Mouse (Mus musculus) hindbrain, embryonic 10.5 days (tissue): ENCODE results near the gene Tpst2. TPM values are rescaled to one million over a fixed set of nuclear protein-coding genes. Genes with fewer than 3 reads are reported as not detected.

Experiments
- DNase-seq: peaks from one replicate; pipeline ENCODE4 v3.0.0-alpha.2; 2017; ENCODE audit warnings: low spot score
- H3K27ac ChIP-seq: fragments of 300-500 bp; sonication (generic); 2 replicates; pipeline ENCODE4 v1.5.1; 2016; ENCODE audit warnings: mild to moderate bottlenecking, moderate library complexity
- H3K27me3 ChIP-seq: fragments of 300-500 bp; sonication (generic); 2 replicates; pipeline ENCODE4 v1.6.1; 2016; ENCODE audit warnings: mild to moderate bottlenecking; ENCODE audit not compliant: poor library complexity, insufficient read depth, severe bottlenecking
- H3K36me3 ChIP-seq: fragments of 300-500 bp; sonication (generic); 2 replicates; pipeline ENCODE4 v1.6.1; 2016; ENCODE audit warnings: mild to moderate bottlenecking, moderate library complexity
- H3K4me1 ChIP-seq: fragments of 300-500 bp; sonication (generic); replicated peaks from 2 replicates; pipeline ENCODE4 v1.6.1; 2016; ENCODE audit warnings: mild to moderate bottlenecking
- H3K4me3 ChIP-seq: fragments of 300-500 bp; sonication (generic); 2 replicates; pipeline ENCODE4 v1.5.1; 2016; ENCODE audit warnings: mild to moderate bottlenecking, moderate library complexity
- H3K9me3 ChIP-seq: fragments of 300-500 bp; sonication (generic); 2 replicates; pipeline ENCODE4 v1.6.1; 2016; ENCODE audit warnings: mild to moderate bottlenecking, moderate library complexity
- WGBS: fragments of 180-500 bp; shearing (Covaris S2); methylation state at CpG from one replicate; pipeline ENCODE4 v1.1.7; 2016; 5-methylcytosine and 5-hydroxymethylcytosine counted together
- polyA plus RNA-seq: library from polyadenylated mRNA; unstranded; fragments of >200 nt; fragmentation: Nextera tagmentation; extraction: Ambion mirVana; gene quantifications from 2 replicates; pipeline ENCODE4 v1.2.1, GENCODE M21; 2016

The Tpst2 gene
- polyA plus RNA-seq, 1 experiment from 2014 or later = 37.2 TPM

DNA sequence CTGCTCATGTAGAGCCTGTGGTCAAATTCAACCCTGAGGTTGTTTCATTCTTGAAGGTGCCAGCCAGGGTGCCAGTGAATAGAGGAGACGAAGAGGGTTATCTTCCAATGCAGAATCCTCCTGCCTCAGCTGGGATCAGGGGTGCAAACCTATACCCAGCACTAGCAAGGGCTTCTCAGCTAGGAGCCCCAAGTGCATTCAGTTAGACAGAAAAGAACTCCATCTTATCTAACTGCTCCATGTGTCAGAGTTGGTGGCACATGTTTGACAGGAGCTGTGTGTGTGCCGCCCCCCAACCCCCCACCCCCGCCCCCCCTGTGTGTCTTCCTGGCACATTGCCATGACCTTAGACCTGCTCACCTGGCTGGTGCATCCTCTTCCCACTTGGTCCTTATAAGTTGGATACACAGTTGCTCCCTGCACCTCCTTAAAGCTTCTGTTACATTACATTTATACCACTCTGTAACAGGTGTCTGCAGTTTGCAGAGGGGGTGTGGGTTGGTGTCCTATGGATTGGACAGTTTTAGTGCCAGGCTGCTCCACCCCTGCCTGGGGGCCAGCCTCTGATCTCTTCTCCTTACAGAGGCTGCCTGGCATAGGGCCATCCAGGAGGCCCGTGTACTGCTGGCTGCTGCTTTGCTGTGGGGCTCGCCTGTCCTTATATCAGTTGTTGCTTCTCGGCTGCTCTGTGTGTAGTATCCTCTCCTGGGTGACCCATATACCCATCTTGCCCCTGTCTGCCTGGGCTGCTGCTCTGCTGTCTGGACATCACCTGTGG lies 20.1 kb downstream of the Tpst2 start:
- Histone ChIP-seq H3K4me3 (no peak overlapping the region), H3K27me3 (no peaks in the 10 kb centered on the region), H3K9me3 (no peaks in the 10 kb centered on the region), H3K4me1 (peaks cover 68% of the 10 kb centered on the region), H3K36me3 (no peaks in the 10 kb centered on the region), H3K27ac (peak overlapping the region; percentile 35; the same call in 1 of the 2 replicates)
- no peak for DNase-seq
- WGBS = 80% methylated on average over 6 of the region's 6 CpGs

DNA sequence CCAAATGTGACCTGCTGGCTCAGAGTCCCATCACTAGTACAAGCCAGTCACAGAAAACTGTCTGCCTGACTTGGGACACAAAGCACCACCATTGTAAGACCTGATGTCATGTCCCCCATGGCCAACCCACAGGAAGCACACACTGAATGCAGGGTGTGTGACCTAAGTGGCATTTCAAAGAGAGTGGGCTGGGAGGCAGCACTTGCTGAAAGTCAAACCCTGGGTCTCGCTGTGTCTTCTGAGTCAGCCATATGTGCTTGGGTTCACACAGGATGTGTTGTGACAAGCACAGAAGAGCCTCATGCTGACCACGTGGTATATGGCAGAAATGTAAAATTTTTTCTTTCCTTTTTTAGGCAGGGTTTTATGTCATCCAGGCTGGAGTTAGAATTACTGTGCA lies 20.8 kb downstream of the Tpst2 start:
- Histone ChIP-seq H3K36me3 (no peaks in the 10 kb centered on the region), H3K4me3 (no peak overlapping the region), H3K9me3 (no peaks in the 10 kb centered on the region), H3K27me3 (no peaks in the 10 kb centered on the region), H3K27ac (peak overlapping the region; percentile 17; the same call in 1 of the 2 replicates), H3K4me1 (peaks cover 61% of the 10 kb centered on the region)
- DNase-seq = no peak
- 76% methylated on average over 2 of the region's 2 CpGs for WGBS

DNA sequence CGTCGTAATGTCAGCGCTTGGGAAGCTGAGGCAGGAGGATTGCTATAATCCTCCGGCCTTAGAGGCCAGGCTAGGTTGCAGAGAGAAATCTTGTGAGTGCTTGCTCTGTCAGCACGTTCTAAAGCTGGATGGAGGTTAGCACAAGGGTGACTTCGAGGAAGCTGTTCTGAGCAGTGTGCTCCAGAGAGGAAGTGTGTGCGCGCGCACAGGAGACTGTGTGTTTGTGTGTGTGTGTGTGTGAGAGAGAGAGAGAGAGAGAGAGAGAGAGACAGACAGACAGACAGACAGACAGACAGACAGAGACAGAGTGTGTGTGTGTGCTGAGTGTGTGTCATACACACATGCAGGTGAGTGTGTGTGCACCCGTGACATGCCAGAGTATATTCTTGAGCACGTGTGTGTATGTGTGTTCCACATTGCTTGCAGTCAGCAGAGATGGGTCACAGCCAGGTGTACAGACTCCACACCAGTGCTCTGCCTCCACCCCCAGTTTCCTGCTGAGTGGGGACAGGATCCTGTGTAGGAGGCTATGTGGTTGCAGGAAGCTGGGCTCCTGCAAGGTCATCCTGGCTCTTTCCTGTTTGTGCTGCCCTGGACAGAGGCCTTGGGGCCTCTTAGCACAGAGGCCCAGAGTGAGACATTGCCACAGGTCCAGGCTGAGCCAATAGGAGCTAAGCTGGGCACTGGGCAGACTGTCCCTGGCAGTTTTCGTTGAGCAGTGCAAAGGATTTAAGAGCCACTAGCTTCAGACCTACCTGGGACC lies 21.9 kb downstream of the Tpst2 start:
- H3K36me3 ChIP-seq = no peaks in the 10 kb centered on the region
- H3K27me3 ChIP-seq = no peaks in the 10 kb centered on the region
- H3K4me1 ChIP-seq = peaks cover 51% of the 10 kb centered on the region
- H3K27ac ChIP-seq = 0 out of 2 replicates have a peak overlapping the region, but pooled peaks have one; percentile 29
- 86% methylated on average over 12 of the region's 12 CpGs for WGBS
- DNase-seq = no peak
- no peaks in the 10 kb centered on the region for H3K9me3 ChIP-seq
- H3K4me3 ChIP-seq = no peak overlapping the region

DNA sequence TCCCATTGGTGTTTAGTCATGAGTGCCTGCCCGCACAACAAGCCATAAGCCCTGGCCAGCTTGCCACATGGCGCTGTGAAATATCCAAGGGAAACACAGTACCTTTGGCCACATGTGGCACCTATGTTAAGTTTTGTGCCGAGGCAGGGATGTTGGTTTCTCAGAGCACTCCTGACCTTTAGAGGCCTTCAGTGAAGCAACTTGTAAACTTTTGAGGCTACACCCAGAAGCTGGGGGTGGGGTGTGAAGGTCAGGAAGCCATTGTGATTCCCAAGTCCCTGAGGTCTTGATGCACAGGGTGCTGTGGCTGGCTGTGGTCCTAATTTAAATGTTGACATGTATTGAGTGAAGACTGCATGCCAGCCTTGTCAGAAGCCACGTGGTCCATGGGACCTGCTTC lies 22.9 kb downstream of the Tpst2 start:
- Histone ChIP-seq H3K4me3 (no peak overlapping the region), H3K27ac (no peak overlapping the region; the same call in 1 of the 2 replicates), H3K4me1 (peaks cover 44% of the 10 kb centered on the region), H3K27me3 (no peaks in the 10 kb centered on the region), H3K36me3 (no peaks in the 10 kb centered on the region), H3K9me3 (no peaks in the 10 kb centered on the region)
- no peak for DNase-seq
- 90% methylated on average over 4 of the region's 4 CpGs for WGBS

DNA sequence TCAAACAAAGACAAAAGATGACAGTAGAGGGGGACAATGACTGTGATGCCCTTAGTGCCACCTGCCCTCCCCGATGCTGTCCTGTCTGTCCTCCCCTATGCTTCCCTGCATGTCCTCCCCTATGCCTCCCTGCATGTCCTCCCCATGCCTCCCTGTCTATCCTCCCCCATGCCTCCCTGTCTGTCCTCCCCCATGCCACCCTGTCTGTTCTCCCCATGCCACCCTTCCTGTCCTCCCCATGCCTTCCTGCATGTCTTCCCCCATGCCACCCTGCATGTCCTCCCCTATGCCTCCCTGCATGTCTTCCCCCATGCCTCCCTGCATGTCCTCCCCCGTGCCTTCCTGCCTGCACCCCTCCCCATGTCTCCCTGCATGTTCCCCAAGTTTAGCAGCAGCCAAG lies 23.6 kb downstream of the Tpst2 start:
- H3K4me3 ChIP-seq = no peak overlapping the region
- no peaks in the 10 kb centered on the region for H3K9me3 ChIP-seq
- peaks cover 37% of the 10 kb centered on the region for H3K4me1 ChIP-seq
- H3K27ac ChIP-seq = peak overlapping the region; percentile 29; the same call in 1 of the 2 replicates
- 83% methylated on average over 2 of the region's 2 CpGs for WGBS
- H3K36me3 ChIP-seq = no peaks in the 10 kb centered on the region
- DNase-seq = no peak
- no peaks in the 10 kb centered on the region for H3K27me3 ChIP-seq

DNA sequence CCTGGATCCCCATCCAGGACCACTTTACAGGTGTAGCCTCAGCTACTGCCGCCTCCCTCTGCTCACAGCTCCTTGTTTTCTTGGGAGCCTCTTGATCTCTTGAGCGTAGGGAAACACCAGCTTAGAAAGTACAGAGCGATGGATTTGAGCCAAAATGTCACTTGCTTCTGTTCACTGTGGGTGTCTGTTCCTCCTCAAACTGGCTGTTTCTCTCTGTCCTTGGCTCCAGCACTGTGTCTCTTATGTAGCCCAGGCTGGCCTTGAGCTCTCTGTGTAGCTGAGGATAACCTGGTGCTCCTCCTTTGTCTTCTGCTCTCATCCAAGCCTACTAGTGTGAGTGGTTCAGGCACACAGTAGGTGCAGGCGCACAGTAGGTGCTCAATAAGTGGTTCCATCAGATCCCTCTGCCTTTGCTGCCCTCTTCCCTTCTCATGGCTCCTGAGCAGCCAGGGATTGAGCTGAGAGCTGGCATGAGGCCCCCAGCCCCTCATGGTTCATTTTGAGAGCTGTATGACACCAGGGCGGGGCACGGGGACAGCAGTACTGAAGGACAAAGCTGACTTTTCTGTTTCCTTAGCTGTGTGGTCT lies 24.3 kb downstream of the Tpst2 start:
- Histone ChIP-seq H3K27ac (no peak overlapping the region), H3K4me3 (no peak overlapping the region), H3K9me3 (no peaks in the 10 kb centered on the region), H3K27me3 (no peaks in the 10 kb centered on the region), H3K4me1 (peaks cover 32% of the 10 kb centered on the region), H3K36me3 (peaks cover under 1% of the 10 kb centered on the region; the same call in 1 of the 2 replicates)
- DNase-seq = no peak
- 92% methylated on average over 6 of the region's 6 CpGs for WGBS

DNA sequence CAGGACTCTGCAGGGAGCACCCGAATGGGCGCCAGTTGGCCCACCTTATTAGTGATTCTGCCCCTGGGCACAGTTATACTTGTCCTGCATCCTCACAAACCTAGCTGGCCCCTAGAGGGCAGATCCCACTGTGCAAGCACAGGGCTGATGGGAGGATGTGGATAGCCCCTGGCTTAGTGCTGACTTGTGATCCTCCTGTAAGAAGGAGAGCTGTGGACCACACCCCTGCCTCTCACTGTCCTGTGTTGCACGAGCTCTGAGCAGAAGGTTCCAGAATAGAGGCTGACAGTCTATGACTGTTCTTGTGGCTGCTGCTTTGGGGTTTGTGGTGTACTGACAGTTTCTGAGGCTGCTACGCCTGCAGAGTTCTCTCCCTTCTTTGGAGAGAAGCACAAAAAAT lies 25.2 kb downstream of the Tpst2 start:
- Histone ChIP-seq H3K9me3 (no peaks in the 10 kb centered on the region), H3K4me3 (no peak overlapping the region), H3K27ac (no peak overlapping the region), H3K27me3 (no peaks in the 10 kb centered on the region), H3K4me1 (peaks cover 25% of the 10 kb centered on the region), H3K36me3 (peaks cover 10% of the 10 kb centered on the region; the same call in 1 of the 2 replicates)
- DNase-seq = no peak
- 84% methylated on average over 4 of the region's 4 CpGs for WGBS

DNA sequence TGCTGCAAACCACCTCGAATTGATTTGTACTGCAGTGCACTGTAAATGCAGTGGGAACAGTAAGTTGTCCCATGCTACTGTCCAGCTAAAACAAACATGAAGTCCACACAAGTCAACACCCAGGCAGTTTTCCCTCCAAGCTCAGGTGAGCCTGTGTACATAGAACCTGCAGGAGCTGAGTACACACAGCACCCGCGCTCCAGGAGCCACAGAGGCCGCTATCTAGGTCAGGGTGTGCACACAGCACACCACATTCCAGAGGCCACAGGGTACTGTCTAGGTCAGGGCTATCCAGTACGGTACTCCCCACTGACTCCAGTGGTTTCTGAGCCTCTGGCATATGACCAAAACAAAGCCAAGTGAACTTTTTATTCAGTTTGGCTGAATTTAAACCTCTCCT lies 25.8 kb downstream of the Tpst2 start:
- WGBS = 92% methylated on average over 5 of the region's 5 CpGs
- DNase-seq = no peak
- H3K4me3 ChIP-seq = no peak overlapping the region
- no peaks in the 10 kb centered on the region for H3K9me3 ChIP-seq
- peaks cover 19% of the 10 kb centered on the region; the same call in 1 of the 2 replicates for H3K4me1 ChIP-seq
- peaks cover 15% of the 10 kb centered on the region for H3K36me3 ChIP-seq
- H3K27ac ChIP-seq = no peak overlapping the region
- H3K27me3 ChIP-seq = no peaks in the 10 kb centered on the region

DNA sequence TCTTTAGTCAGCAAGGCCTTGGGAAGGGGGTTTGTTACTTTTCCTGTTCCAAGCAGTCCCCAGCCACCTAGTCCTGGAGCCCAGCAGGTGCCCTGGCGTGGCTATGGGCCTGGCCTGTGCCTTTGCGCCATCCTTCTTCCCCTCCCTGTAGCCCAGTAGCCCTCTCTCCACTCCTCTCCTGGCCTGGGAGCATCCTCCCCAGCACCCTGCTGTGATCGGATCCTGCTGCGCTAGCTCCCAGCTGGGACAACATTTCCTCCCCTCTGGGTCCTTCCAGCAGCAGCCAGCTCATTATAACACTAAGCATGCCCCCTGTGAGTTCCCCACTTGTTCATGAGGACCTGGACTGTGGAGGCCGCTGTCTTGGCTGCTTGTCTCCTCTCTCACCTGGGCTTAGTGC lies 29.4 kb downstream of the Tpst2 start:
- whole genome bisulfite sequencing = 68% methylated on average over 5 of the region's 5 CpGs
- no peaks in the 10 kb centered on the region for H3K27me3 ChIP-seq
- no peak overlapping the region for H3K27ac ChIP-seq
- H3K9me3 ChIP-seq = no peaks in the 10 kb centered on the region
- no peak overlapping the region for H3K4me3 ChIP-seq
- no peak for DNase-seq
- H3K4me1 ChIP-seq = peaks cover 3% of the 10 kb centered on the region; the same call in 1 of the 2 replicates
- peaks cover 50% of the 10 kb centered on the region for H3K36me3 ChIP-seq

DNA sequence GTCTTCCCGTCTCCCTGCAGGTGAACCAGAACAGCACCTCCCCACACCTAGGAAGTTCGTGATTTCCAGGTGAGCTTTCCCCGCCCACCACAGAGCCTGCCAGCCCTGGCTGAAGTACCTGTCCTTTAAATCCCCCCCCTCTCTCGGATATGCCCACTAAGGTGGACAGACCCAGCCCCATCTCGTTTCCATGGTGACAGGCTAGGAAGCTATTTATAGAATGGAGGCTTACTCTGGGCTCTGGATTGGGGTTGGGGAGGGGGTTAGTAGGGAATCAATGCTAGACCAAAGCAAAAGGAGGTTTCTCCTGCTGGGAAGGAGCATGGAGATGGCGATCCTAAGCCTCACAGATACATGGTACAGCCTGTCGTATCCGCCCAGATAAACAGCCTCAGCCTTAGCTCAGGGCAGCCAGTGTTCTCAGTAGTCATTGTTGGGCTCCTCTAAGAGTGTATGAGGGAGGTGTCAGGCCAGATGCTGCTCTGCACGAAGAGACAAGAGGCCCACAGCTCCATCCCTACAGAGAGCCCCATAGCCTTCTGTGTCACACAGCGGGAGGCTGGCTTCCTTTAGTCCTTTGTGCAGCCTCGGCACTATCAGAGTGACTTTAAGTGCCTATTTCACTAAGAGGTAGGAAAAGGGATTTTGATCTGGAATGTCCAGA lies 36.9 kb downstream of the Tpst2 start:
- Histone ChIP-seq H3K36me3 (peaks cover 76% of the 10 kb centered on the region), H3K27me3 (no peaks in the 10 kb centered on the region), H3K9me3 (no peaks in the 10 kb centered on the region), H3K4me3 (no peak overlapping the region), H3K27ac (no peak overlapping the region), H3K4me1 (peaks cover 17% of the 10 kb centered on the region)
- 66% methylated on average over 11 of the region's 11 CpGs for WGBS
- no peak for DNase-seq

DNA sequence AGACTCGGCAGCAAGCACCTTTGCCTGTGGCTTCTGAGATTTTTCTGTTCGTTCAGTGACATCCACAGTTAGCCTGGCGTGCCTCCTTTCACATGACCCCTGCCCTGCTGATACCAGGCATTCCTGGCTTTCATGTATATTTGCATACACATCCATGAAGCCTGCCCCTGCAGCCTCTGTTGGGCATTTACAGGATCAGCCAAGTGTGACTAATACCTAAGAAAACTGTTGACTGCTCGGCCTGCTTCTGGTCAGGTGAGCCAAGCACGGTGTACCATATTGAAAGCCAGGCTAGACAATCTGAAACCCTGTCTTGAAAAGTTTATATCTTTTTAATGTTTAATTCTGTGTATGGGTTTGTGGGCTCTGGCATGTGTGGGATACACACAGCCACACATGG lies 40.0 kb downstream of the Tpst2 start:
- WGBS = 81% methylated on average over 5 of the region's 5 CpGs

DNA sequence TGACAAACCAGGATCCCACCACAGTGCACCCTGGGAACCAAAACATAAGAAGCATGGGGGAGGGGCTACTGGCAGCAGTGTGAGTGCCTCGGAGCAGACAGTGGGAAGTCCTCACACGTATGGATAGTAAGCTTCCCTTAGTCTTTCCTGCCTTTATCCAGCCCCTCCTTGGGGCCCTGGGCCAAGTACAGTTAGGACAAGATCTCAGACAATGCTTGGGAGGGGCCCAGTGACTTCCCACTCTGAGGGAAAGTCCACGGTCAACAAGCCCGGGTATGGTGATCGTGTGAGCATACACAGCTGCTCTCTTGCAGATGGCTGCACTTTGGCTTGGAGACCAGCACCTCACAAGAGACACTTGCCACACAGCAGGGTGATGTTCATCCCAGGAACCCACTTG lies 40.8 kb downstream of the Tpst2 start:
- no peak overlapping the region for H3K4me3 ChIP-seq
- H3K9me3 ChIP-seq = no peaks in the 10 kb centered on the region
- DNase-seq = no peak
- H3K36me3 ChIP-seq = peaks cover 37% of the 10 kb centered on the region
- WGBS = 63% methylated on average over 5 of the region's 5 CpGs
- H3K27ac ChIP-seq = no peak overlapping the region
- H3K4me1 ChIP-seq = peaks cover 17% of the 10 kb centered on the region
- no peaks in the 10 kb centered on the region for H3K27me3 ChIP-seq

More for the DNA sequence above, 40.0 kb downstream of the Tpst2 start:
- H3K27ac ChIP-seq = no peak overlapping the region
- DNase-seq = no peak
- H3K36me3 ChIP-seq = peaks cover 45% of the 10 kb centered on the region
- H3K4me1 ChIP-seq = peaks cover 17% of the 10 kb centered on the region
- no peaks in the 10 kb centered on the region for H3K27me3 ChIP-seq
- no peaks in the 10 kb centered on the region for H3K9me3 ChIP-seq
- no peak overlapping the region for H3K4me3 ChIP-seq
